Mouse (Mus musculus): Measurements from ENCODE around the gene Ubash3a.

Gene Ubash3a

GRCm38 (mm10) chr17:31216068-31216955, 8.6 kb downstream of the Ubash3a start:
- DNase-seq (ENCODE audit: low read depth): no peak

DNA sequence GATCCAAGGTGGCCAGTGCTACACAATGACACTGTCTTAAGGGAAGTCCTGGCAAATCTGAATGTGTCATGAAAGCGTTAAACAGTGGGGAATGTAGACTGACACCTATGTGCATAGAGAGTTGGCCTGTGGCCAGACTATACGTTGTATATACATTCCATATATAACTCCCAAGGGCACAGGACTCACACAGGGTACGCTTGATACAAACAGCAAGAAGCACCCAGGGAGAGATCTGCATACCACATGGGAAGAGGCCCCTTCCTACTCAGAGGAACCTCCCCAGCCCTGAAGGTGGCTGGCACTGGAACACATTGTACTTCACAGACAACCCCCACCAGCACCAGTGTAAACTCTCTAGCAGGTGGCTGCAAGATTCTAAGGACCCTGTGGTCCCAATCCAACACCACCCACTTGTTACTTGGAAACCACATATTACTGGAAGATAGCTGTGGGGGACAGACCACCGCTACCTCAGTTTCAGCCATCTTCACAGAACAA, 15.2 kb downstream of the Ubash3a start:
- DNase-seq (ENCODE audit: low read depth): no peak

GRCm38 (mm10) chr17:31223835-31224234, 16.2 kb downstream of the Ubash3a start:
- DNase-seq (ENCODE audit: low read depth): no peak

GRCm38 (mm10) chr17:31224591-31224990, 16.9 kb downstream of the Ubash3a start:
- DNase-seq (ENCODE audit: low read depth): no peak

DNA sequence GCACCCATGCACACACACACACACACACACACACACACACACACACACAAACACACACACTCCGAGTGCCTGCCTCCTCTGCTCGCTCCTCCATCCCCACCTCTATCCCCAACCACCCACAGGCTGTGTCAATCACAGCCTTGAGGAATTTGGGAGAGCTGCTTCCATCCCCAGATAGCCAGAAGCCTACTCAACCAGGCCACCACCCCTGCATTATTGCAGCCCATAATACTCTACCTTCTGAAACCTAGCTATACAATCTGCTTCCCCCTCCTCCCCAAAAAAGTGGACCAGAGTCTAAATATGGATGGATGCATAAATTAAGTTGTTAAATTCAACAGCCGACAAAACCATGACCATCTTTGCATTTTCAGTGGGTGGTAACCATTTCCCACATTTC, 18.7 kb downstream of the Ubash3a start:
- DNase-seq (ENCODE audit: low read depth): no peak

DNA sequence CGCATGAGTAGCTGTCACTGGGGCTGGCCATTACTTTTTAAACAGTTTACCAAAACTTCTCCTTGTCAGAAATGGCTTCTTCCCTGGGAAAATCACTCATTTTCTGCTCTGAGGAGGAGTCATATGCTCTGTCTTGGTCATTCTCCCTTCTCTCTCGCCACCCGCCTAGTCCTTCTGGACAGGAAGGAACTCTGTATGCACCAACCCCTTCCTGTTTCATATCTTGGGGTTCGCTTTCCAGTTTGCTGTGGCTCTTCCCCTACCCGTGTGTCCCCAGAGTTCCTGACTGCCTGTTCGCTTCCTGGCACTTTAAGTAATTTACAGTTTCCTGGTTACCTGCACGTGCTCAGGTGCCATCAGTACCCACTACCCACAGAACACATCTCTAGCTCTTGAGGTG, 19.3 kb downstream of the Ubash3a start:
- DNase-seq (ENCODE audit: low read depth): no peak

DNA sequence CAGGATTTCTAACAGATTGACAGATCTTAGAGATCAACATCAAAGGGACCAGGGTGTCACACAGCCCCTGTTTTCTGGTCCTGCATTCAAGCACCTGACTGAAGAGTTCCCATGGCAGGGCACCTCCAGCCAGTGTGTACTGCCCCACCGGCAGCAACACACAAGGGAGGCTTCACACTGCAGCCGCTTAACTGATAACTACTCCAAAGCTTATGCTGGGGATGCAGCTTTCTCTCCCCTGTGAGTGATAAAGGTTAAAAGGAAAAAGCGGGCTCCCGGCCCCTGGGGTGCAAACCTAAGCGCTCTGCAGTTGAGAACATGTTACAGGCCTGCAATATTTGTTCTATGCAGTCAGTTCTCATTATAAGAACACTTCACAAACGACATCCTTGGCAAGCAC, 24.1 kb downstream of the Ubash3a start:
- DNase-seq (ENCODE audit: low read depth): peak; percentile 49

DNA sequence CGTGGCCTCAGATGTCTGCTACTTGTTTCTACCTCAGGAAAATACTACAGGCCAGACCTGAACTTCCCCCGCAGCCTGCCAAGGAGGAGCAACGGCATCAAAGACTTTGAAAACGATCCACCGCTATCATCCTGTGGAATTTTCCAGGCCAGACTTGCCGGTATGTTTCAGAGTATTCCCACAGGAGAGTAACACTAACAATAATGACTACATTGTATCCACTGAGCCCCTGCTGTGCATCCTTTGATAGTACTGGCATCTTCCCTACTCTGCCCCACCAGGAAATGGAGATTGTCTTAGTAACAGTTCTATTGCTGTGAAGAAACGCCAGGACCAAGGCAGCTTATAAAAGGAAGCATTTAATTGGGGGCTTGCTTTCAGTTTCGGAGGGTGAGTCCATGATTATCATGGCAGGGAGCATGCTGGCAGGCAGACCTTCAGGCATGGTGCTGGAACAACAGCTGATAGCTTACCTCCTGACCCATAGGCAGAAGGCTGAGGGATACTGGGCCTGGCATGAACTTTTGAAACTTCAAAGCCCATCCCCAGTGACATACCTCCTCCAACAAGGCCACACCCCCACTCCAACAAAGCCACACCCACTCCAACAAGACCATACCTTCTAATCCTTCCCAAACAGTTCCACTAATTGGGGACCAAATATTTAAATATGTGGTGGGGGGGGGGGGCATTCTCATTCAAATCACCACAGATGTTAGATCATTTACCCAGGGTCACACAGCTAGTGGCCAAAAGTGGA, 24.8 kb downstream of the Ubash3a start:
- no peak for DNase-seq (ENCODE audit: low read depth)

- no peak for DNase-seq (ENCODE audit: low read depth)
Observed at GRCm38 (mm10) chr17:31235915-31236314, 28.2 kb downstream of the Ubash3a start.

DNA sequence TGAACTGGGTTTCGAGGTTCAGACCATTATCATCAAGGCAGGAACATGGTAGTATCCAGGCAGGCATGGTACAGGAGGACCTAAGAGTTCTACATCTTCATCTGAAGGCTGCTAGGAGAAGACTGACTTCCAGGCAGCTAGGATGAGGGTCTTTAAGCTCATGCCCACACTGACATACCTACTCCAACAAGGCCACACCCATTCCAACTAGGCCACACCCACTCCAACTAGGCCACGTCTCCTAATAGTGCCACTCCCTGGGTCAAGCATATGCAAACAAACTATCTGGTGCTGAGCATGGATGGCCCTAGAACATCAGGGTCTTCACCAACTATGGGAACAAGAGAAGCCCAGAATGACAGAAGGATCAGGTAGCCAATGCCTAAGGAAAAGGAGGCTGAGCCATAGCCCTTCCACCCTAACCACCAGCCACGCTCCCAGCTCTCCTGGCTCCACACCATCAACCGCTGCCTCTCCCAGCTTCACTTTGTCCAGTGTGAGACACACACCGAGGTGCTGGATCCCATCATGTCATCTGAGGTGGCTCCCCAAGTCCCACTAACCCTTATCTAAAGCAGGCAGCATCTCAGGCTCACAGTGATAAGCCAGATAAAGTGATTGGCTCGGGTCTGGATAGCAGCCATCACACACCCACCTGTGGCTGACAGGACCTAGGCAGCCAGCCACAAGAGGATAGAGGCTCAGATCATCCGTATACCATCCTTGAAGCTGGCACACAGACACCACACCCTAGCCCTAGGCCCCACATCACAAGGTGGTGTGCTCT, 30.8 kb downstream of the Ubash3a start:
- peak; percentile 46 for DNase-seq (ENCODE audit: low read depth)

DNA sequence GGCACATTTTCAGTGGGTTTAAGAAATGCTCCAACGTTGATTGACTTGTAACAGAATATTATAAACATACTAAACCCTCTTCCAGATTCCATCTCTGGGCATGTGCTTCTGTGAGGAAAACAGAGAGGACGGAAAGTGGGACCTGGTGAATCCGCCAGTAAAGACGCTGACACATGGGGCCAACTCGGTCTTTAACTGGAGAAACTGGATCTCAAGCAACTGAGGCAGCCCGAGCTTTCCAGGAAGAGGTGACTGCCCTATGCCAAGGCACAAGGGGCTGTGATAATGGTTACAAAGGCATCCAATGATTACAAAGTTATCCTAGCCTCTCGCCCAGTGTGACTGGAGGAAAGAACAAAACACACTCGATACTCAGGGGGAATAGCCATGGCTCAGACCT, 33.5 kb downstream of the Ubash3a start:
- no peak for DNase-seq (ENCODE audit: low read depth)

GRCm38 (mm10) chr17:31242764-31243163, 35.1 kb downstream of the Ubash3a start:
- DNase-seq (ENCODE audit: low read depth): no peak

DNA sequence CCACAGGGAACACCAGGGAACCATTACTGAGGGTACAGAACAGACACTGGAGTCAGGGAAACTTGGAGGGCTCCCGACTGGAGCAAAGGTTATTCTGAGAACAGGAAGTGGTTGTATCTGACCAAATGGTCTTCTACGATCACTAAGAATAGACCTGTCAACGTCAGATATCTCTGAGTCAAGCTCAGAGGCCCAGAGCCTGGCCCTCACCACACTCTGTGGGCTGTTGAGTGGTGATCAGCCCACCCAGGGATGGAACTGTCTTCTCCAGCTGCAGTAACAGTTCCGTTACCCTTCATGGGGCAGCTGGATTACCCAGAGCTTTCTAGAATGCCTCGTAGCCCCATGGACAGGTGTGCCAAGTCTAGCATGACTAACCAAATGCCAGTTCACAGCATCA, 37.6 kb downstream of the Ubash3a start:
- DNase-seq (ENCODE audit: low read depth): no peak

DNA sequence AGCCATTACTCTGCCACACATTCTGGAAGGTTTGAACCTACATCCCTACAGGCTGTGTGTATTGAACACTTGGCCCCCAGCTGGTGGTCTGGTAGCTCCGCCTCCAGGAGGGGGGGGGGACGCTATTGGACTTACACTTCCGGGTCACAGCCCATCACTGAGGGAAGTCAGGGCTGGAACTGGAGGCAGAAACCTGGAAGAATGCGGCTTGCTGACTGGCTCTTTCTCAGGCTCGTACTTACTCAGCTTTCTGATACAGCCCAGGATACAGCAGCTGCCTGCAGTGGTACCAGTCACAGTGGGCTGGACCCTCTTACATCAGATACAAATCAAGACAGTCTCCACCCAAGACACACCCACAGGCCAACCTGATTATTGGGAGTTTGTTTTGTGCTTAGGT, 39.5 kb downstream of the Ubash3a start:
- DNase-seq (ENCODE audit: low read depth): no peak

DNA sequence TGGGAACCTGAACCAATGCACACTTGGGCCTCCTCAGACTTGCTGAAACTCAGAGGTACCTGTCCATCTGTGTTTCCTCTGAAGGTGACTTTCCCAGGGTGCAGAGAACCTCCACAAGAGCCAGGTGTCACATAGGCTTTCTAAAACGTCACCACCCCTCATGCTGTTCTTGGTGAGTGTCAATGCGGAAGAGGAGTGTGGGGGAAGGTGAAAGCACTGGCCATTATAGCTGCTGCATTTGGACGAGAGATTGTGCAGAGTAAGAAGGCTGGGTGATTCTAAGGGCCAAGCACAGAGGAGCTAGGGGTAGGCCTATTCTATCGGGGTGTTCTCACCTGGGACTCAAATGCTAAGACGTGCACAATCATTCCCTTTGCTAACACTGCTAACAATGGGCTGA, 46.3 kb downstream of the Ubash3a start:
- no peak for DNase-seq (ENCODE audit: low read depth)

GRCm38 (mm10) chr17:31254463-31254931, 46.8 kb downstream of the Ubash3a start:
- peak; percentile 32 for DNase-seq (ENCODE audit: low read depth)

- no peak for DNase-seq (ENCODE audit: low read depth)
Observed at GRCm38 (mm10) chr17:31257149-31257548, 49.5 kb downstream of the Ubash3a start.

DNA sequence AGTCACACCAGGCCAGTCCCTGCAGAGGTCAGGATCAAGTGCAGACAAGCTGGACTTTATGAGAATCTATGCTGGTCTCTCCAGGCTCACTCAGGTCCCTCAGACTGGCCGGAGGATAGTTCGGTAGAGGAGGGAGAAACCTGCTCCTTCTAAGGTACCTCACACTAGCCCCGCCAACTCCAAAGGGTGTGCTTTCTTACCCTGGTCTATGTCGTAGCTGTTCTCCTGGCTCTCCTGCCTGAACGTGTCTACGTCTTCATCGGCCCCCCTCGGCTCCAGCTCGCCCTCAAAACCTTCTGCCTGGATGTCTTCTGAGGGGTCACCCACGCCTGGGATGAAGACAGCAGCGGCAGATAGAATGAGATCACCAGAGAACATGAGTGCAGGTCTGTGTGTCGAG, 50.2 kb downstream of the Ubash3a start:
- no peak for DNase-seq (ENCODE audit: low read depth)

- no peak for DNase-seq (ENCODE audit: low read depth)
Observed at GRCm38 (mm10) chr17:31258310-31258865, 50.7 kb downstream of the Ubash3a start.

DNA sequence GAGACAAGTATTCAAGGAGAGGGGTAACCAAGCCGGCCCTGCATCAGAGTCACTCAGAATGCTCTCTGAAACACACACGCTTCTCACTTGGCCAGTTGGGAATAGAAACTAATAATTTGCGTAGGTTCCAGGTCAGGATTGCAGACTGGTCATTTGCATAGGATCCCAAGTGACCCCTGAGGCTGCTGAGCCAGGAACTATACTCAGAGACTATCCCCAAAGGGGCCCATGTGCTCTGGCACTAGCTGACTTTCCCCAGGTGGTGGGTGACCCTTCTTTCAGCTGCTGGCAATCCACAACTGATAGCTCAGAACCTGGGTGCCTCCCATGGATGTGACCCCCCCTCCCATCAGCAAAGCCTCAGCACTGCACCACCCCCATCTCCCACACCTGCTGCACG, 51.5 kb downstream of the Ubash3a start:
- DNase-seq (ENCODE audit: low read depth): no peak

- no peak for DNase-seq (ENCODE audit: low read depth)
Observed at GRCm38 (mm10) chr17:31259825-31260224, 52.2 kb downstream of the Ubash3a start.

GRCm38 (mm10) chr17:31260430-31260829, 52.8 kb downstream of the Ubash3a start:
- DNase-seq (ENCODE audit: low read depth): no peak
